Mouse (Mus musculus): ENCODE measurements around the gene Zfp322a.

- TF ChIP-seq CTCF (IDR thresholded peaks at IDR 0.05; ENCODE audit: low read depth, low read length) (no peak), POLR2A (IDR thresholded peaks at IDR 0.05; ENCODE audit: borderline replicate concordance, low read depth, low read length) (no peak)
Observed at GRCm38 (mm10) chr13:23412211-23412629, 43.2 kb upstream of the Zfp322a start.

Measured in bone marrow macrophage, adult 2 months (primary cell).